Mouse (Mus musculus): ENCODE data around the gene Plekhs1. TPM values are rescaled to one million over a fixed set of nuclear protein-coding genes. Genes with fewer than 3 reads are reported as not detected.
A peak's percentile ranks its signal among the peaks of the same experiment; 100 is the strongest.

Gene Plekhs1
- polyA plus RNA-seq (2016; fragmentation: Nextera tagmentation; extraction: Ambion mirVana) = 0.11 and 0.15 TPM in 2 replicates

GRCm38 (mm10) chr19:56461522-56462101, at the start of gene Plekhs1:
Plekhs1 (plus strand) TSS chr19:56461640.
- H3K9me3 ChIP-seq = no peaks in the 10 kb centered on the region
- H3K27me3 ChIP-seq (ENCODE audit: poor library complexity, severe bottlenecking) = no peaks in the 10 kb centered on the region
- H3K27ac ChIP-seq = no peak within 1 kb of the TSS
- no peak within 1 kb of the TSS for H3K4me3 ChIP-seq
- no peaks in the 10 kb centered on the region for H3K36me3 ChIP-seq (replicated peaks)
- DNase-seq (ENCODE audit: extremely low spot score, low spot score) = no peak
- WGBS = 68% methylated on average over 10 of the region's 10 CpGs
- peaks cover 17% of the 10 kb centered on the region for H3K4me1 ChIP-seq

GRCm38 (mm10) chr19:56418404-56418803, 43.0 kb upstream of the Plekhs1 start:
- Histone ChIP-seq H3K36me3 (replicated peaks) (no peaks in the 10 kb centered on the region), H3K27me3 (ENCODE audit: poor library complexity, severe bottlenecking) (no peaks in the 10 kb centered on the region), H3K27ac (no peak overlapping the region), H3K4me1 (peaks cover 7% of the 10 kb centered on the region), H3K9me3 (no peaks in the 10 kb centered on the region), H3K4me3 (no peak overlapping the region)
- 92% methylated on average over 4 of the region's 4 CpGs for WGBS
- DNase-seq (ENCODE audit: extremely low spot score, low spot score) = no peak

GRCm38 (mm10) chr19:56419452-56419851, 42.0 kb upstream of the Plekhs1 start:
- Histone ChIP-seq H3K27me3 (ENCODE audit: poor library complexity, severe bottlenecking) (no peaks in the 10 kb centered on the region), H3K4me1 (peaks cover 16% of the 10 kb centered on the region), H3K36me3 (replicated peaks) (no peaks in the 10 kb centered on the region), H3K9me3 (no peaks in the 10 kb centered on the region), H3K27ac (no peak overlapping the region), H3K4me3 (no peak overlapping the region)
- DNase-seq (ENCODE audit: extremely low spot score, low spot score) = no peak
- WGBS = 69% methylated on average over 9 of the region's 9 CpGs

- Histone ChIP-seq H3K27ac (no peak overlapping the region), H3K9me3 (no peaks in the 10 kb centered on the region), H3K36me3 (replicated peaks) (no peaks in the 10 kb centered on the region), H3K4me1 (peaks cover 24% of the 10 kb centered on the region), H3K27me3 (ENCODE audit: poor library complexity, severe bottlenecking) (no peaks in the 10 kb centered on the region), H3K4me3 (no peak overlapping the region)
- WGBS = 91% methylated on average over 3 of the region's 3 CpGs
- DNase-seq (ENCODE audit: extremely low spot score, low spot score) = no peak
Measured at GRCm38 (mm10) chr19:56420345-56420744, 41.1 kb upstream of the Plekhs1 start.

- Histone ChIP-seq H3K27ac (no peak overlapping the region), H3K9me3 (no peaks in the 10 kb centered on the region), H3K36me3 (replicated peaks) (no peaks in the 10 kb centered on the region), H3K4me3 (no peak overlapping the region), H3K4me1 (peaks cover 37% of the 10 kb centered on the region), H3K27me3 (ENCODE audit: poor library complexity, severe bottlenecking) (no peaks in the 10 kb centered on the region)
- WGBS = 38% methylated on average over 14 of the region's 14 CpGs
- peak; percentile 81 for DNase-seq (ENCODE audit: extremely low spot score, low spot score)
Measured at GRCm38 (mm10) chr19:56422476-56423338, 38.7 kb upstream of the Plekhs1 start.

- WGBS = 65% methylated on average over 12 of the region's 12 CpGs
- H3K9me3 ChIP-seq = no peaks in the 10 kb centered on the region
- no peaks in the 10 kb centered on the region for H3K27me3 ChIP-seq (ENCODE audit: poor library complexity, severe bottlenecking)
- no peaks in the 10 kb centered on the region for H3K36me3 ChIP-seq (replicated peaks)
- H3K27ac ChIP-seq = no peak overlapping the region
- H3K4me1 ChIP-seq = peaks cover 42% of the 10 kb centered on the region
- H3K4me3 ChIP-seq = no peak overlapping the region
- DNase-seq (ENCODE audit: extremely low spot score, low spot score) = no peak
Measured at GRCm38 (mm10) chr19:56423370-56423769, 38.1 kb upstream of the Plekhs1 start.

- Histone ChIP-seq H3K4me1 (peaks cover 42% of the 10 kb centered on the region), H3K27me3 (ENCODE audit: poor library complexity, severe bottlenecking) (no peaks in the 10 kb centered on the region), H3K36me3 (replicated peaks) (no peaks in the 10 kb centered on the region), H3K27ac (no peak overlapping the region), H3K4me3 (no peak overlapping the region), H3K9me3 (no peaks in the 10 kb centered on the region)
- WGBS = 88% methylated on average over 17 of the region's 17 CpGs
- no peak for DNase-seq (ENCODE audit: extremely low spot score, low spot score)
Measured at GRCm38 (mm10) chr19:56424606-56425395, 36.6 kb upstream of the Plekhs1 start.

GRCm38 (mm10) chr19:56425492-56425891, 35.9 kb upstream of the Plekhs1 start:
- Histone ChIP-seq H3K36me3 (replicated peaks) (no peaks in the 10 kb centered on the region), H3K27me3 (ENCODE audit: poor library complexity, severe bottlenecking) (no peaks in the 10 kb centered on the region), H3K4me3 (no peak overlapping the region), H3K27ac (peak overlapping the region; percentile 51), H3K4me1 (peaks cover 42% of the 10 kb centered on the region), H3K9me3 (no peaks in the 10 kb centered on the region)
- no peak for DNase-seq (ENCODE audit: extremely low spot score, low spot score)
- 73% methylated on average over 9 of the region's 9 CpGs for WGBS

- H3K9me3 ChIP-seq = no peaks in the 10 kb centered on the region
- H3K36me3 ChIP-seq (replicated peaks) = peaks cover 5% of the 10 kb centered on the region; the same call in 1 of the 2 replicates
- DNase-seq (ENCODE audit: extremely low spot score, low spot score) = no peak
- H3K4me3 ChIP-seq = no peak overlapping the region
- H3K27ac ChIP-seq = no peak overlapping the region
- H3K4me1 ChIP-seq = peaks cover 28% of the 10 kb centered on the region
- 80% methylated on average over 8 of the region's 8 CpGs for WGBS
- no peaks in the 10 kb centered on the region for H3K27me3 ChIP-seq (ENCODE audit: poor library complexity, severe bottlenecking)
Measured at GRCm38 (mm10) chr19:56430369-56430768, 31.1 kb upstream of the Plekhs1 start.

GRCm38 (mm10) chr19:56432706-56433105, 28.7 kb upstream of the Plekhs1 start:
- Histone ChIP-seq H3K36me3 (replicated peaks) (peaks cover 15% of the 10 kb centered on the region; the same call in 1 of the 2 replicates), H3K4me1 (peaks cover 15% of the 10 kb centered on the region; the same call in 1 of the 2 replicates), H3K27ac (no peak overlapping the region), H3K9me3 (no peaks in the 10 kb centered on the region), H3K27me3 (ENCODE audit: poor library complexity, severe bottlenecking) (no peaks in the 10 kb centered on the region), H3K4me3 (no peak overlapping the region)
- no peak for DNase-seq (ENCODE audit: extremely low spot score, low spot score)
- 89% methylated on average over 10 of the region's 10 CpGs for WGBS

- Histone ChIP-seq H3K4me3 (no peak overlapping the region), H3K27me3 (ENCODE audit: poor library complexity, severe bottlenecking) (no peaks in the 10 kb centered on the region), H3K9me3 (no peaks in the 10 kb centered on the region), H3K4me1 (peaks cover 10% of the 10 kb centered on the region; the same call in 1 of the 2 replicates), H3K27ac (no peak overlapping the region), H3K36me3 (replicated peaks) (peaks cover 15% of the 10 kb centered on the region; the same call in 1 of the 2 replicates)
- DNase-seq (ENCODE audit: extremely low spot score, low spot score) = no peak
- WGBS = 89% methylated on average over 7 of the region's 7 CpGs
Measured at GRCm38 (mm10) chr19:56433581-56433980, 27.9 kb upstream of the Plekhs1 start.

- WGBS = 88% methylated on average over 13 of the region's 13 CpGs
- peaks cover 22% of the 10 kb centered on the region; the same call in 1 of the 2 replicates for H3K36me3 ChIP-seq (replicated peaks)
- H3K27me3 ChIP-seq (ENCODE audit: poor library complexity, severe bottlenecking) = no peaks in the 10 kb centered on the region
- H3K4me3 ChIP-seq = no peak overlapping the region
- H3K9me3 ChIP-seq = no peaks in the 10 kb centered on the region
- no peak for DNase-seq (ENCODE audit: extremely low spot score, low spot score)
- H3K27ac ChIP-seq = no peak overlapping the region
- peaks cover 14% of the 10 kb centered on the region; the same call in 1 of the 2 replicates for H3K4me1 ChIP-seq
Measured at GRCm38 (mm10) chr19:56436380-56436779, 25.1 kb upstream of the Plekhs1 start.
